Mouse (Mus musculus) T-helper 17 cell (primary cell): ENCODE data around the gene Ttn.

Experiments
- in situ Hi-C, 2 experiments: fragments of 300-600 bp; cut with MboI, MseI; formaldehyde crosslinking; loops; 1 replicate in 1 of 2; 2 replicates in 1 of 2; pipeline ENCODE4 v1.15.1; 2025; ENCODE audit warnings: high pct_unique_total_duplicates in 2 of 2

Gene Ttn

DNA sequence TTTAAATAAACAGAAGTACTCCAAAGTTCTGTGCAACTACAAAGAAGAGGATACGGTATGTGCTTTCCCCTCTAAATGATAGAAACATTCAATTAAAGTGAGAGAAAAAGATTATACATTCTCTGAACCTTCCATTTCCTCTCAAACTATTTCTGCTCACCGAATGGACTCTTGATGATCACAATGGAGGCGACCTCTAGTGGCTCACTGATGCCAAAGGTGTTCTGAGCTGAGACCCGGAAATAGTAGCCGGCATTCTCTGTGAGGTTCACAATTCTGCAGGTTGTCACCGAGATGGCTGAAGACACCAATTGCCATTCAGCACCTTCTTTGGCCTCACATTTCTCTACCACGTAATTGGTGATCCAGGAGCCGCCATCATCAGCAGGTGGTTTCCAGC lies 267.4 kb downstream of the Ttn start:
- in situ Hi-C loops: no loop called here

DNA sequence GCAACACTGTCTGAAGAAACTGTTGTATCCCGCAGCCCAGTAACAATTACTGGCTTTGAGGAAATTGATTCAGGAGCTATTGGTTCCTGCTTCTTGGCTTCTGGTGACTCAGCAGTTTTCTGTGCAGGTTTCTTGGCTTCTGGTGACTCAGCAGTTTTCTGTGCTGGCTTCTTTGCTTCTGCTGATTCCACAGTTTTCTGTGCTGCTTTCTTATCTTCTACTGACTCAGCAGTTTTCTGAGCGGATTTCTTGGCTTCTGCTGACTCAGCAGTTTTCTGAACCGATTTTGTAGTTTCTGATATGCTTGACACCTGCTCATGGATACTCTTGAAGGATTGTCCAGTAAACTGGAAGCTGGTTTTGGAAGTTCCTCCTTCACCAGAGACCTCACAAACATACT lies 273.8 kb downstream of the Ttn start:
- in situ Hi-C loops: no loop called here

DNA sequence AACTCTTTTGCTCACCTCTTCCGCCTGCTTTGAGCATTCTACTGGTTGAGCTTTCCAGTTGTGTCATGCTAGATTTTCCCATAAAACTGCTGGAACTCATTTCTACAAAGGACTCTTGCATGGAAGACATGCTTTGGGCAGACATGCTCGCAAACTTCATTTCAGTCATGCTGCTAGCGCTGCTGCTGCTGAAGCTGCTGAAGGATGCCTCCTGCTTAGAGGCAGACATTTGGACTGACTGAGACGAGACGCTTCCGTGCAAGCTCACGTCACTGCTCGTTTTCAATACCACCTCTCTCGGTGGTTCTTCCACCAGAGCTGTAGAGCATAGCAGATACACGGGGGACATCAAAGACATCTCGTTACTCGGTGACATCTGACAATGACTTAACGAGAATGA lies 276.7 kb downstream of the Ttn start:
- in situ Hi-C loops: no loop called here

DNA sequence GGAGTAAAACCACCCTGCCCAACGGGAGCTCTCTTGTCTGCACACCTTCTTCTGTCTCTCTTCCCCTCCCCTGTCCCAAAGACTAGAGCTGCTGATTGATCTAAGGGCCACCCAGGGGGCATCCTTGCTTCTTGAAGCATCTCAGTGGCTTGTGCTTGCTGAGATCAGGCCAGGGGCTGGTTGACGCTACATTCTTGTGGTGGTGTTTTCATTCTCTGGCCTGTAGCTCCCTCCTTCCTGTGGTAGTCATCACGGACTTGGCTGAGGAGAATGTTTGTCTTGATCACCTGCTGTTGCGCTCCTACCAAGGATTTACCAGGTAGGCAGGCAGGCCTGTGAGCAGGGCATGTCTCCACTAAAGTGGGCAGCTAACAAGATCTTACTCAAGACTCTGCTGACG lies 279.6 kb downstream of the Ttn start:
- in situ Hi-C loops: no loop called here

DNA sequence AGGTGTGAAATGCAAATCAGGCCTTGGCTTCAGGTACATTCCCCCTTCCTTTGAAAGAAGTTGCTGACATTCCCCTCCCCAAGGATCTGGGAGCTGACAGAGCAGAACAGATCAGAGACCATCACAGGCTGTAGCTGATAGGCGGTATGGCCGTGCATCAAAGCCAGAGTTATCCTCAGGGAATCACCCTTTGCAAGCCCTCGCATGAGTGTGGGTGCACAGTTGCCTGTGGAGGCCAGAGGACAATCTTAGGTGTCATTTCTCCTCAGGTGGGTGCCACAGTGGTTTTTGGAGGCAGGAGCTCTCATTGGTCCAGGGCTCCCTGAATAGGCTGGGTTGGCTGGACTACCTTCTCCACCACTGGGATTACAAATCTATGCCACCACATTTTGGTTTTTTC lies 280.2 kb downstream of the Ttn start:
- in situ Hi-C loops: no loop called here

- in situ Hi-C loops: loop anchor here in 1 of 2 experiments (10.0 to 25.0 kb wide), 2 partner anchors 320 to 1242 kb away; partner anchors contain the start of gene Cwc22
These were observed 287.1 kb downstream of the Ttn start for GRCm38 (mm10) chr2:76695290-76695689.

DNA sequence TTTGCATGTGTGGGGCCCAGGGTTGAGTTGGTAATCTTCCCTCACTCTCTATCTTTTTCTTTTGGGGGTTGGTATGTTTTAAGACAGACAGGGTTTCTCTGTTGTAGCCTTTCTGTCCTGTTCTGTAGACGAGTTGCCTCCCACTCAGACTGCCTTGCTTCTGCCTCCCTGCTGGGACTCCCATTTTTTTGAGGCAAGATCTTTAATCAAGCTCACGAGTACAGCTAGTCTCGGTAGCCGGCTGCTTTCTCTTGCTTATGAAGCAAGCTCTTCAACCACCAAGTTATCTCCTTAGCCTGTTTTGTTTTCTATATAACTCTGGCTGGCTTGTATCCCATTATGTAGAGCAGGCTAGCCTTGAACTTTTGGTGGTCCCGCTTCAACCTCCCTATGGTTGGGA lies 288.6 kb downstream of the Ttn start:
- in situ Hi-C loops: loop anchor here (5.0 to 25.0 kb wide), 3 partner anchors 319 to 1244 kb away; partner anchors contain the start of gene Cwc22 (in 1 of the 2)

DNA sequence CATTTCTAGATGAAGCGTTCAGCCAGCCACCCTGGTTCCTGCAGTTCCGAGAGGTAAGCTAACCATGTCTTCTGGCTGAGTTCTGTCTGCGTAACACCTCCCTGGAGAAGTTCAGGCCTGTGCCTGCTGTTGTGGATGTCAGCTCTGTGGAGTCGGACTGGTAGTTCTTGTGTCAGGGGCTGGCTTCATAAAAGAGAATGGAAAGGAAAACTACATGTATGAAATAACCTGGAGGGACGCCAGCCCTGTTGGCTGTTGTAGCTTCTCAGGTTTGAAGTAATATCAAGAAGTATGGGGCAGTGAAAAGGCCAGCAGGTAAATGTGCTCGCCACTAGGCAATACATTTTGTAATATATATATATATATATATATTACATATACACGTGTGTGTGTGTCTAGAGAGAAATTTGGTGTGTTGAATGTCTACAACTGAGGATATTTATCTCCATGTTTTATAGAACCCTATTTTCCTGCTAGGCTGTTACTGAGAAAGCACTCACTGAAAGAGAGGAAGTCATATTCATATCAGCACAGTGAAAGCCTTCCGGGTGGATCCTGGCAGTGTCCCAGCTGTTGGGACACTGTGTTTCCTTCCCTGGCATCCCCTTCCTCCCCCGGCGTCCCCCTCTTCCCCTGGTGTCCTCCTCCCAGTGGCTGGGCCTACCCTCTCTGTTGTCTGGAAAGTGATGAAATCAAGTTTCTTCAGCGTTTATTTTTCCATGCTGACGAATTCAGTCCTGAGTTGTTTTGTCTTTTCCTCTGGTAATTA lies 291.7 kb downstream of the Ttn start:
- in situ Hi-C loops: loop anchor here (5.0 to 25.0 kb wide), 3 partner anchors 316 to 1247 kb away; partner anchors contain the start of gene Cwc22 (in 1 of the 2)

DNA sequence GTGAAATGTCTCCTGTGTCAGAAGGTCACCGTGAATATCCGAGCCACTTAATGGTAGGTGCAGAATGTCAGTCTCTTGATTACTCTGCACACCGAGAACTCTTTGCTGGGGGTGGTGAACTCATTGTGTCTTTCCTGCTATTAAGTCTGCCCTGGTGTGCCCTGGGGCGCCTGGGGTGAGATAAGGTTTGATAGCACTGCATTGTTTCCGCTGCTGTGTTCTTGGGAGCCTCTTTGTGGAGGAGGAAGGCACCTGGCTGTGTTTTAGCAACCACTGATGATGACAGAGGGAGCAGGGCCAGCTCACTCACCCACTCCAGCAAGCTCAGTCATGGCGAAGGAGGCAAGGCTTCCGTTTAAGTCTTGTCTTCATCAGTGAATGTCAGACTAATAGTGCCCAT lies 294.2 kb downstream of the Ttn start:
- in situ Hi-C loops: loop anchor here in 1 of 2 experiments (25.0 kb wide), 1 partner anchor 1249 kb away; the partner anchor contains the start of gene Cwc22

GRCm38 (mm10) chr2:76687608-76688007 lies 294.7 kb downstream of the Ttn start:
- in situ Hi-C loops: loop anchor here in 1 of 2 experiments (25.0 kb wide), 1 partner anchor 1250 kb away; the partner anchor contains the start of gene Cwc22

DNA sequence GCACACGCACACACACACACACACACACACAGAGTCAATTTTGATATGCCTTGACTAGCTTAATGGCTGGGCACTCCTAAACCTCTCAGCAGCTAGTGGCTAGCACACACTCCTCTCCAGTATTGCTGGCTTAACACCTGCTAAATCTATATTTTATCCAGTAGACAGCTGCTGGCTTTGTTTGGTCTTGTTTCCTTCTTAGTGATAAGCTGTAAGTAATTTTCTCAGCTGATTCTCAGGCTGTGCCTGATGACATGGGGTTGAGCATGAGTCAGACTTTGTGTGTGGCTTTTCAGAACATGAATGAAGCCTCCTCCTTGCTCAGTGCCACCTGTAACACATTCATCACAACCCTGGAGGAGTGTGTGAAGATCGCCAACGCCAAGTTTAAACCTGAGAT lies 295.4 kb downstream of the Ttn start:
- in situ Hi-C loops: loop anchor here in 1 of 2 experiments (25.0 kb wide), 1 partner anchor 1250 kb away; the partner anchor contains the start of gene Cwc22

DNA sequence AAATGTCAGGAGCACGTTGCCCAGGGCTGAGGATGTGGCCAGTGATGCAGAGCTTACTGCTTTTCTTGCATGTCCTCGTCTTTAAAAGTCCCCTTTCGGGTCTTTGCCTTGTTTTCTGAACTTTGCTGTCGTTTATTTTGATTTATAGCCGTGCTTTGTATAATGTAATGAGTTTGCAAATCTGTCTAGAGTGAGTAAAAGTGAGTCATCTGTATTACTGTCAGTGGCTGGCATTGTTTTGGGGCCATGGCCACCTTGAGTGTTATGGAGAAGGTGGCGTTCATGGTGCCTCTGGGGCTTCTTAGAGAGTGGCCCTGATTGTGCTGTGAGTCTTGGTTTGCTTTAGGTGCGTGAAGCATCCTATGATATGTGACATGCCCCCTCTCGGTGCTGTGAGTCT lies 300.0 kb downstream of the Ttn start:
- in situ Hi-C loops: loop anchor here in 1 of 2 experiments (25.0 kb wide), 1 partner anchor 1255 kb away; the partner anchor contains the start of gene Cwc22

- in situ Hi-C loops: loop anchor here in 1 of 2 experiments (25.0 kb wide), 1 partner anchor 1261 kb away; the partner anchor contains the start of gene Cwc22
These were observed 305.7 kb downstream of the Ttn start for GRCm38 (mm10) chr2:76676401-76677226.

DNA sequence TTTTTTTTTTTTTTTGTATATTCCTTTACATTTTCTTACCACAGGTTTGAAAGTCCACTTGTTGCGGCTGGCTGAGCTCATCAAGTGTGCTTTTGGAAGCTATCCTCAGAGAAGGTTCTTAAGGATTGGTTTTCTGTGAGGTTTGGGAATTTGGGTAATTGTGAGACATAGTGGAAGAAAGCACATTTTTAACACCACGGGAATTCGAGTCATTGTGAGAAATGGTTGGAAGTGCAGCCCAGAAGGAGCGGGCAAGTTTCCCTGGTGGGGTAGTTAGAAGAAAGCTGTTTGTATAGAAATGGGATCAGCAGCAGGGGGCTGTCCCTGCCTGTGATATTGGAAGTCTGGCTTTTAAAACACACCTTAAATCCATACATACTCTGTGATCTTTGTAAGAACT lies 306.4 kb downstream of the Ttn start:
- in situ Hi-C loops: loop anchor here in 1 of 2 experiments (25.0 kb wide), 1 partner anchor 1261 kb away; the partner anchor contains the start of gene Cwc22

DNA sequence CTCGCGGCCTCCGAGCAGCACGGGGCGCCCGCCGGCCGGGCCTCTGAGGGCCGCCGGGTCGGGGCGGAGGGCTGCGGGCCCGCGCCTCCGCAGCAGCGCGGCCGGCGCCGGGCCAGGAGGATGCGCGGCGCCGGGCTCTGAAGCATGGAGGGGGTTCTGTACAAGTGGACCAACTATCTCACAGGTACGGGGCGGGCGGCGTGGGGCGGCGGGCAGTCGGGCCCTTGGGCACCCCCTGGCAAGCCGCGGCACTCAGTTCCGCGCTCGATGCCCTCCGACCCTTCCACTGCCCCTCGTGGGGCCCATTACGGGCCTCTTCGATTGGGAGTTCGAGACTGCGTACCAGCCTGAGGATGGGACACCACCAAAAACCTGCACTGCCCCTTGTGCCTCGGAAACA lies 306.9 kb downstream of the Ttn start:
- in situ Hi-C loops: loop anchor here in 1 of 2 experiments (25.0 kb wide), 1 partner anchor 1262 kb away; the partner anchor contains the start of gene Cwc22

- in situ Hi-C loops: loop anchor here (5.0 to 25.0 kb wide), 2 partner anchors 308 to 1262 kb away; partner anchors contain the start of genes Cwc22 (in 1 of the 2) and Rbm45 (in 1 of the 2)
These were observed 307.5 kb downstream of the Ttn start, which contains the start of gene Plekha3 for GRCm38 (mm10) chr2:76674725-76675427. Gene Plekha3, plus strand, starts transcription at chr2:76675281.

DNA sequence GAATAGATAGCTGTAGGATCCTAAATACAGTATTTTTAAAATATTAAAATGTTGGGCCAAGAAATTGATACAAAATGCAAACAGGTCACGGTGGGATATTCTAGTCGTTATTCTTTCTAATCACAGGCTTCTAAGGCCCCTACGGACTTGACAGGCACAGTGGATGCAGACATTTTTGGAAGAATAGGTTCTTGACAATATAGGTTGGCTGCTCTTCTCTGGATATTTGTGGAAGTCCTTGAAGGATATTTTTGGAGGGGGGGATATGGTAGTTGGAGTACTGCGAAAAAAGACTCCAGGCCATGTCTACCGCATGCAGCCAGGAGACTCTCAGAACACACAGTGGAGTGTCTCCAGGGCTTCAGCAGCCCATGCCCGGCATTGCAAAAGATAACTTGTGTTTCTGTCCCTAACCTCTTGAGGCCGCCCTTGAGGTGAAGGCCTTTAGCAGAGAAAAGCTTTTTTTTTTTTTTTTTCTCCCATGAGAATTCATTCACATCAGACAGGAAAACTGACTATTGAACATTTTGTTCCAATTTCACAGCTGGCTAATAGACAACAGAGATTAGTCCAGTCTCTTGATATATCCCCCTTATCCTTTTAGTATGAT lies 308.8 kb downstream of the Ttn start:
- in situ Hi-C loops: loop anchor here in 1 of 2 experiments (5.0 kb wide), 1 partner anchor 306 kb away; the partner anchor contains the start of gene Rbm45

GRCm38 (mm10) chr2:76672966-76673392 lies 309.4 kb downstream of the Ttn start, which contains the start of gene Fkbp7:
Gene Fkbp7, minus strand, starts transcription at chr2:76673116.
- in situ Hi-C loops: loop anchor here in 1 of 2 experiments (5.0 kb wide), 1 partner anchor 306 kb away; the partner anchor contains the start of gene Rbm45

DNA sequence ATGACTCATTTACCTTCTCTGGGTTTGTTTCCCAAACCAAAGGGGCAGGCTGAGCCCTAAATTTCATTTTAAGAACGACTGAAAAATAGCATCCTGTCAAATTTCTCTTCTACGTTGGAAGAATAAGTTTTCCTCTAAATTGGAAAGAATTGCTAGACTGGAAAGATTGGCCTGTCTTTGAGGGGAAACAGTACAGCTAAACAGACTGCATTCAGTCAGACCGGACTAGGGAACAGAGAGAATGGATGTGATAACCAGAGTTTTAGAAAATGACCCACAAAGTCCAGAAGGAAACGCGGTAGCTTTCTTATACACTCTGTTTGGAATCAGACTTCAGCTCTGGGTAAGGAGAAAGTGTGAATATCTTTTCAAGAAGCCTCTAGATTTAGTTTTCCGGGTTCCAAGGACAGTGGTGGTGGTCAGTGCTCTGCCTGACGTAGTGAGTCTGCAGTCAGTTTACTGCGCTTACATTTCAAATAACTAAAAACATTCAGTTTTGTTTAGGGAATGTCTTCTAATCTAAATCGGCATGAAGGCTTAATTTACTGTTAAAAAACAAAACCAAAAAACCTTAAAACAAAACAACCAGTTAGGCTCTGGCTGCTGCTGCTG lies 310.1 kb downstream of the Ttn start:
- in situ Hi-C loops: loop anchor here in 1 of 2 experiments (5.0 kb wide), 1 partner anchor 305 kb away; the partner anchor contains the start of gene Rbm45
